8 mouse cellular contexts compared by ENCODE assay signal in the genomic region with DNA sequence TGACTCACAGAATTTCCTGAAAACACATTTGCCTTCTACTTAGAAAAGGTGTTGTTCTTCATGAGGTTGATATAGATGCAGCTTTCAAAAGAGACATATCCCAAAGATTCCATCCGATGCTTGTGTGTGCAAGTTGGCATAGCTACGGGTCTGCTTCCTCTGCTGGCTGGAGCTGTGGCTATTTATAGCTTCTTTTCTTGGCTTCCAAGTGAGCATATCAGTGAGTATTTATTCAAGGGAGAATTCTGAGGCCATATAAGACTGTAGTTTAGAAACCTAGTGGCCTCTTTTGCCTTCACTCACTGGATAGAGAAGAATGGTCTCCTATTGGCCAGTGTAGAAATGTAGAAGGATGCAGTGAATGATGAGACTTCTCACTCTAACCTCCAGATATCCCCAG. TPM values are rescaled to one million over a fixed set of nuclear protein-coding genes. Genes with fewer than 3 reads are reported as not detected.
A peak's percentile ranks its signal among the peaks of the same experiment; 100 is the strongest.
DNase-seq lines count a peak whose midpoint lies in the region; ATAC-seq and TF ChIP-seq lines count a peak whose summit lies in the region.
"Had no signal": no experiment of that assay in that cellular context is flagged by ENCODE, and none has a peak within 500 bp of the region (broad histone marks: within the 10 kb centered on the region; RNA-seq: fewer than 3 reads in every experiment).

No protein-coding gene starts in this region.

- H3K4me3 ChIP-seq in layer of hippocampus, adult 2 months: peak overlapping the region; percentile 15; the same call in 1 of the 2 replicates
- H3K4me3 ChIP-seq in heart, embryonic 12.5 days: no peak overlapping the region
- H3K4me3 ChIP-seq: limb, embryonic 13.5 days had no signal

- peak in 1 of 2 experiments; percentile 29 for DNase-seq in layer of hippocampus, adult 2 months (ENCODE audit: low spot score in 2 of 2)
- DNase-seq in layer of hippocampus, postnatal 36 days: no peak
- peak; percentile 51 to 56 for DNase-seq in cerebellum, postnatal 10 days
- peak; percentile 51 to 80 for DNase-seq in right cerebral cortex, postnatal 10 days (ENCODE audit: low spot score in 2 of 2)
- no peak for DNase-seq in urinary bladder, postnatal 36 days (ENCODE audit: low spot score in 2 of 2)

- no peak for TF ChIP-seq CTCF in layer of hippocampus, adult 2 months (conservative IDR thresholded peaks at IDR 0.05)

- no peak overlapping the region for H3K9ac ChIP-seq in heart, embryonic 12.5 days
- H3K9ac ChIP-seq: limb, embryonic 13.5 days had no signal

- H3K4me2 ChIP-seq in heart, embryonic 12.5 days: peak overlapping the region; percentile 57
- H3K4me2 ChIP-seq: limb, embryonic 13.5 days had no signal

- peak overlapping the region; percentile 56; the same call in 1 of the 2 replicates for H3K27ac ChIP-seq in layer of hippocampus, adult 2 months
- H3K27ac ChIP-seq in heart, embryonic 12.5 days (ENCODE audit: poor library complexity, severe bottlenecking): peak overlapping the region; percentile 98
- H3K27ac ChIP-seq: limb, embryonic 13.5 days had no signal

- H3K36me3 ChIP-seq in heart, embryonic 12.5 days: no peaks in the 10 kb centered on the region
- H3K36me3 ChIP-seq: limb, embryonic 13.5 days had no signal

- no peaks in the 10 kb centered on the region for H3K27me3 ChIP-seq in heart, embryonic 12.5 days (replicated peaks)
- H3K27me3 ChIP-seq: limb, embryonic 13.5 days had no signal

- peaks cover 51% of the 10 kb centered on the region for H3K4me1 ChIP-seq in heart, embryonic 12.5 days (replicated peaks)

- no peaks in the 10 kb centered on the region for H3K9me3 ChIP-seq in heart, embryonic 12.5 days (replicated peaks)
- H3K9me3 ChIP-seq: limb, embryonic 13.5 days had no signal

- WGBS in heart, embryonic 12.5 days: 6% methylated on average over 2 of the region's 2 CpGs

- ATAC-seq in heart, embryonic 12.5 days (ENCODE audit: insufficient number of reproducible peaks, low FRiP score): peak; percentile 53
- no peak for ATAC-seq in megakaryocyte progenitor cell, adult 5-6 weeks (replicated peaks; ENCODE audit: poor library complexity)

RNA-seq across cellular contexts. Expression of a gene that starts 38.2 kb away (rescaled TPM):
- total RNA-seq in layer of hippocampus, adult 2 months (2021): 10 to 100 TPM; 90.1 to 98.7 TPM
- 10 to 100 TPM; 82.8 to 98.8 TPM for total RNA-seq in layer of hippocampus, postnatal 36 days (2021)
- 11.0 and 13.0 TPM in 2 replicates for polyA plus RNA-seq in heart, embryonic 12.5 days (2016; fragmentation: Nextera tagmentation; extraction: Ambion mirVana)
- total RNA-seq in megakaryocyte progenitor cell, adult 5-6 weeks (2015): 5.5 and 6.2 TPM in 2 replicates
- total RNA-seq in megakaryocyte progenitor cell, adult 5-6 weeks (2017): 2.7 and 7.1 TPM in 2 replicates

Comparison
In these comparisons a context has a peak if more than half of its experiments do, and no peak if none do; other contexts are left out.
1. DNase-seq: peak in cerebellum, postnatal 10 days (2 of 2) and right cerebral cortex, postnatal 10 days (2 of 2); none in layer of hippocampus, postnatal 36 days (0 of 2) and urinary bladder, postnatal 36 days (0 of 2).
2. RNA of a gene that starts 38.2 kb away (total RNA-seq): 82.8 to 98.8 TPM in layer of hippocampus, postnatal 36 days and 90.1 to 98.7 TPM in layer of hippocampus, adult 2 months; 2.7 to 7.1 TPM in megakaryocyte progenitor cell, adult 5-6 weeks; every median in the first group is over 10 times any median in the second.